20 mouse cellular contexts compared by ENCODE assay signal in the genomic region with DNA sequence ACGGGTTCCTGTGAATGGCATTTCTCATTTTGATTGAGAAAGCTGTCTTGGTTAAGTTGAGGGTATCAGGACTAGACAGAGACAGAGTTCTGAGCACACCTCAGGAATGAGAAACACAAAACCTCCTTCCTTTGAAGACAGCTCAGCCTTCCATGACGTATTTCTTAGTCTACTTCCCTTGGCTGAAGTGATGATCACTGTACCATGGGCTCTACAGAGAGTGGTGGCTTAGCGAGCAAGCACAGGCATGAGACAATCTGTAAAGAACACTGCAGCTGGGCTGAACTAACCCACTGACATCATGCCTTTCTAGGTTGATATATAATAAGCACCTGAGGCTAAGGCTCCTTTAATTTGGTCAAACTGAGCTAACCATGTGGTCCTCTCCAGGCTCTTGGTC.
DNase-seq lines count a peak whose midpoint lies in the region; ATAC-seq lines count a peak whose summit lies in the region.
"Had no signal": no experiment of that assay in that cellular context is flagged by ENCODE, and none has a peak within 500 bp of the region (broad histone marks: within the 10 kb centered on the region; RNA-seq: fewer than 3 reads in every experiment).

No protein-coding gene starts in this region.

- H3K4me2 ChIP-seq in liver, embryonic 11.5 days: no peak overlapping the region
- 0 out of 2 replicates have a peak overlapping the region, but pooled peaks have one; percentile 19 for H3K4me2 ChIP-seq in liver, embryonic 15.5 days
- H3K4me2 ChIP-seq: embryonic facial prominence, embryonic 12.5 days; hindbrain, embryonic 15.5 days; neural tube, embryonic 12.5 days had no signal

- H3K4me3 ChIP-seq in heart, embryonic 10.5 days: no peak overlapping the region
- no peak overlapping the region for H3K4me3 ChIP-seq in liver, embryonic 11.5 days (ENCODE audit: low read depth, low read length)
- H3K4me3 ChIP-seq in liver, embryonic 15.5 days (replicated peaks): no peak overlapping the region
- H3K4me3 ChIP-seq: embryonic facial prominence, embryonic 12.5 days; gastrocnemius, adult 2 months; hindbrain, embryonic 15.5 days; midbrain, embryonic 10.5 days; neural tube, embryonic 12.5 days had no signal

- H3K36me3 ChIP-seq in heart, embryonic 10.5 days: no peaks in the 10 kb centered on the region
- no peaks in the 10 kb centered on the region for H3K36me3 ChIP-seq in liver, embryonic 11.5 days (ENCODE audit: control insufficient read depth, insufficient read depth, low read length)
- no peaks in the 10 kb centered on the region for H3K36me3 ChIP-seq in liver, embryonic 15.5 days (replicated peaks)
- H3K36me3 ChIP-seq: embryonic facial prominence, embryonic 12.5 days; hindbrain, embryonic 15.5 days; neural tube, embryonic 12.5 days had no signal

- 25% methylated on average over 3 of the region's 3 CpGs for WGBS in heart, embryonic 10.5 days
- WGBS in liver, embryonic 11.5 days: 53% methylated on average over 3 of the region's 3 CpGs
- WGBS in liver, embryonic 15.5 days (ENCODE audit: insufficient replicate concordance): 41% methylated on average over 3 of the region's 3 CpGs

- no peaks in the 10 kb centered on the region for H3K9me3 ChIP-seq in heart, embryonic 10.5 days
- no peaks in the 10 kb centered on the region for H3K9me3 ChIP-seq in liver, embryonic 11.5 days (ENCODE audit: control insufficient read depth, low read length)
- H3K9me3 ChIP-seq in liver, embryonic 15.5 days (replicated peaks): no peaks in the 10 kb centered on the region
- H3K9me3 ChIP-seq: embryonic facial prominence, embryonic 12.5 days; hindbrain, embryonic 15.5 days; midbrain, embryonic 10.5 days; neural tube, embryonic 12.5 days had no signal

- no peaks in the 10 kb centered on the region for H3K27me3 ChIP-seq in heart, embryonic 10.5 days (ENCODE audit: insufficient read depth, poor library complexity, severe bottlenecking)
- no peaks in the 10 kb centered on the region for H3K27me3 ChIP-seq in liver, embryonic 11.5 days (replicated peaks; ENCODE audit: control insufficient read depth, insufficient read depth, low read length)
- H3K27me3 ChIP-seq in liver, embryonic 15.5 days: no peaks in the 10 kb centered on the region
- H3K27me3 ChIP-seq: embryonic facial prominence, embryonic 12.5 days; hindbrain, embryonic 15.5 days; neural tube, embryonic 12.5 days had no signal

- DNase-seq in heart, embryonic 10.5 days (ENCODE audit: low spot score): no peak
- DNase-seq in heart, postnatal 25 days (ENCODE audit: low spot score): no peak
- no peak for DNase-seq in liver, embryonic 11.5 days (ENCODE audit: low spot score)
- DNase-seq in liver: no peak
- DNase-seq in left cerebral cortex, postnatal 10 days (ENCODE audit: extremely low spot score in 1 of 2, low spot score in 2 of 2): no peak
- no peak for DNase-seq in yolk sac, embryonic 10.5 days (ENCODE audit: low spot score)
- DNase-seq: adrenal gland, postnatal 25 days; cerebellum, adult 2 months; forebrain, postnatal 0 days; gastrocnemius, adult 2 months; kidney, postnatal 36 days; right cerebral cortex, postnatal 25 days; thymus, postnatal 36 days had no signal

- intact Hi-C loops in heart, postnatal 25 days (cut with DNase I): no loop called here
- intact Hi-C loops in left cerebral cortex, postnatal 10 days (cut with DNase I): no loop called here

- no peak overlapping the region for H3K9ac ChIP-seq in liver, embryonic 11.5 days (ENCODE audit: low read depth, low read length)
- no peak overlapping the region for H3K9ac ChIP-seq in liver, embryonic 15.5 days
- H3K9ac ChIP-seq: embryonic facial prominence, embryonic 12.5 days; forebrain, postnatal 0 days; hindbrain, embryonic 15.5 days; neural tube, embryonic 12.5 days had no signal

- peaks cover 35% of the 10 kb centered on the region for H3K4me1 ChIP-seq in heart, embryonic 10.5 days
- peaks cover 11% of the 10 kb centered on the region for H3K4me1 ChIP-seq in liver, embryonic 11.5 days (replicated peaks; ENCODE audit: control insufficient read depth, insufficient read depth, low read length)
- peaks cover 8% of the 10 kb centered on the region for H3K4me1 ChIP-seq in liver, embryonic 15.5 days (replicated peaks)
- H3K4me1 ChIP-seq: midbrain, embryonic 10.5 days had no signal

- ATAC-seq in liver, embryonic 11.5 days (replicated peaks; ENCODE audit: low FRiP score): 0 out of 2 replicates have a peak, but pooled peaks have one; percentile 23
- peak; percentile 52; the same call in 1 of the 2 replicates for ATAC-seq in liver, embryonic 15.5 days (ENCODE audit: insufficient read depth)
- ATAC-seq in erythroblast, adult 5-6 weeks (replicated peaks; ENCODE audit: low FRiP score, poor library complexity, severe bottlenecking): no peak
- ATAC-seq: forebrain, postnatal 0 days; intestine, postnatal 0 days had no signal

- peak overlapping the region; percentile 56 for H3K27ac ChIP-seq in heart, embryonic 10.5 days
- H3K27ac ChIP-seq in liver, embryonic 11.5 days (ENCODE audit: low read depth, low read length): no peak overlapping the region
- H3K27ac ChIP-seq in liver, embryonic 15.5 days (replicated peaks): no peak overlapping the region
- H3K27ac ChIP-seq: embryonic facial prominence, embryonic 12.5 days; gastrocnemius, adult 2 months; hindbrain, embryonic 15.5 days; midbrain, embryonic 10.5 days; neural tube, embryonic 12.5 days had no signal
